Mouse (Mus musculus) forebrain, embryonic 11.5 days (tissue): ENCODE results near the gene Rpl10a. TPM values are rescaled to one million over a fixed set of nuclear protein-coding genes. Genes with fewer than 3 reads are reported as not detected.

Source experiments
- ATAC-seq: fragments of 200-750 bp; cut with Nextera tagmentation; replicated peaks from 2 replicates; pipeline ENCODE4 v1.8.0; 2017; ENCODE audit warnings: moderate TSS enrichment; ENCODE audit not compliant: low FRiP score
- DNase-seq: peaks from one replicate; pipeline ENCODE4 v3.0.0-alpha.2; 2017; ENCODE audit warnings: low spot score
- H3K27ac ChIP-seq: fragments of 300-500 bp; sonication (generic); 2 replicates; pipeline ENCODE4 v1.5.1; 2014; ENCODE audit warnings: low read depth, low read length
- H3K27me3 ChIP-seq: fragments of 300-500 bp; sonication (generic); 2 replicates; pipeline ENCODE4 v1.6.1; 2014; ENCODE audit warnings: mild to moderate bottlenecking, low read length, mixed read lengths; ENCODE audit not compliant: control insufficient read depth, insufficient read depth
- H3K36me3 ChIP-seq: fragments of 300-500 bp; sonication (generic); 2 replicates; pipeline ENCODE4 v1.6.1; 2014; ENCODE audit warnings: mild to moderate bottlenecking, low read length, moderate library complexity, mixed read lengths; ENCODE audit not compliant: control insufficient read depth, insufficient read depth
- H3K4me1 ChIP-seq: fragments of 300-500 bp; sonication (generic); replicated peaks from 2 replicates; pipeline ENCODE4 v1.6.1; 2014; ENCODE audit warnings: low read length, mixed read lengths; ENCODE audit not compliant: control insufficient read depth, insufficient read depth
- H3K4me2 ChIP-seq: fragments of 300-500 bp; sonication (generic); 2 replicates; pipeline ENCODE4 v1.6.1; 2014; ENCODE audit warnings: low read depth, mild to moderate bottlenecking, low read length, moderate library complexity, mixed read lengths; ENCODE audit not compliant: severe bottlenecking
- H3K4me3 ChIP-seq: fragments of 300-500 bp; sonication (generic); 2 replicates; pipeline ENCODE4 v1.5.1; 2014; ENCODE audit warnings: low read depth, low read length
- H3K9ac ChIP-seq: fragments of 300-500 bp; sonication (generic); 2 replicates; pipeline ENCODE4 v1.6.1; 2014; ENCODE audit warnings: low read length
- H3K9me3 ChIP-seq: fragments of 300-500 bp; sonication (generic); 2 replicates; pipeline ENCODE4 v1.6.1; 2016; ENCODE audit warnings: low read length, mixed read lengths; ENCODE audit not compliant: control insufficient read depth
- WGBS: fragments of 180-500 bp; shearing (Covaris S2); extraction: QIAGEN DNeasy Blood & Tissue Kit; methylation state at CpG from one replicate; pipeline ENCODE4 v1.1.7; 2014; 5-methylcytosine and 5-hydroxymethylcytosine counted together
- polyA plus RNA-seq: library from polyadenylated mRNA; unstranded; fragments of >200 nt; fragmentation: Nextera tagmentation; extraction: Ambion mirVana; gene quantifications from 2 replicates; pipeline ENCODE4 v1.2.1, GENCODE M21; 2014

The Rpl10a gene
- polyA plus RNA-seq, 1 experiment from 2014 or later = 490 TPM

DNA sequence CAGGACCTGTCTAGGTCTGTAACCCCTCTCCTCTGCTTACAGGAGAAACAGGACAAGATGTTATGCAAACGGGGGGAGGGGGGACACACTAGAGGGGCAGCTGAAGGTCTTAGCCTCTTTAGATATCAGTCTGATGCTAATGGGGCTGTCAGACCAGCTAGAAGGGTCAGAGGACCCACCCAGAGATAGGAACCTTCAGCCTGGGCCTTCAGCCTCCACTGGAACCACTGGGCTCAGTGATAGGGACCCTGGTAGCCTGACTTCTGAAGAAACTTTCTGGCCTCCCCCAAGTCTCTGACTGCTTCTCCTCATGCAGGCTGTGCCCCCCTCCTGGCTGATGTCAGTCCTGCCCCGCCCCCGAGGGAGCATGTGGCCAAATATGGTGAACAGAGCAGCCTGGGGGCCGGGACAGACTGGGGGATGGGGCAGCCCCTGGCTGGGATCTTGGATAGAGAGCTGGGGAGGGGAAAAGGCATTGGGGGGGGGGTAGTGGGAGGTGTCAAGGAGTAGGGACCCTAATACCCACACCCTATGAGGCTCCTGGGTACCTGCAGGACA is 15.9 kb downstream of the Rpl10a start:
- Histone ChIP-seq H3K9me3 (no peaks in the 10 kb centered on the region), H3K27ac (no peak overlapping the region), H3K27me3 (no peaks in the 10 kb centered on the region; the same call in 1 of the 2 replicates), H3K4me3 (no peak overlapping the region), H3K4me2 (no peak overlapping the region), H3K4me1 (peaks cover 21% of the 10 kb centered on the region), H3K9ac (no peak overlapping the region), H3K36me3 (no peaks in the 10 kb centered on the region)
- ATAC-seq (no peak), DNase-seq (no peak)
- WGBS = 43% methylated on average over 4 of the region's 4 CpGs

DNA sequence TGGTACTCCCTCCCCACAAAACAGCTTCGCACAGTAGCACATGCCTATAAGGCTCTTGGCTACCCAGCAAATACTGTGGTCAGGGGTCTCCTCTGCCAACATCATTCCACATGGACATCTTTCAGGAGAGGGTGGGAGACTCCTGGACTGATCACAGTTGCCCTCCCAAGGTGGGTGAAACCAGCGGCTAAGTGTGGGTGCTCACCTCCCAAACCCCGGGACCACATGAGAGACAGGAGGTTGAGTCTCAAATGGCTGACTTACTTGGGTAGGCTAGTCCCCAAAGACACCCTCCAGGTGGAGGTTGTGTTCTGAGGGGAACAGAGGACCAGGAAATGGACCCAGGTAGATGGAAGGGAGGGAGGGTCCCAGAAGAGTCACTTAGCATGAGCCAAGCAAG is 16.4 kb downstream of the Rpl10a start:
- Histone ChIP-seq H3K36me3 (no peaks in the 10 kb centered on the region), H3K4me1 (peaks cover 23% of the 10 kb centered on the region), H3K4me2 (no peak overlapping the region), H3K9me3 (no peaks in the 10 kb centered on the region), H3K9ac (no peak overlapping the region), H3K27me3 (no peaks in the 10 kb centered on the region; the same call in 1 of the 2 replicates), H3K27ac (no peak overlapping the region), H3K4me3 (no peak overlapping the region)
- no peak for DNase-seq
- ATAC-seq = no peak
- WGBS = 51% methylated on average over 3 of the region's 3 CpGs

DNA sequence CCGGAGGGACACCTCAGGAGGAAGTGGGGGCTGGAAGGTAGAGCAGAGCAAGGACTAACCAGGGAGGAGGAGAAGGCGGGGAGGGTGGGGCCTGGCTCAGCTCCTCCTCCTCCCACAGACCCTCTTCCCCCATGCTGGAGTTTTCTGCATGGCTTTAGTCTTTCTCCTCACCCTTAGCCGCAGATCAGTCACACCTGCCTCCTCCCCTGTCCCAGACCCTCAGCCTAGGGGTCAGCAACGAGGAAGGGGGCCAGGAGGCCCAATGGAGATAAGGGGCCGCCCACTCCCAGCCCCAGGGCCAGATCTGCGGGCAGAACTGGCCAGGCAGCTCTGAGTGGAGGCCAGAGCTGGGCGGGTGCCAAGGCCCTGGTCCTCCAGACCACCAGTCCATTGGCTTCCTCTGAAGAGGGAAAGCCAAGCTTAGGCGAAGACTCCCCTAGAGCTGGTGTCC is 17.0 kb downstream of the Rpl10a start:
- H3K4me2 ChIP-seq = no peak overlapping the region
- H3K4me1 ChIP-seq = peaks cover 23% of the 10 kb centered on the region
- no peak overlapping the region for H3K4me3 ChIP-seq
- no peak overlapping the region for H3K27ac ChIP-seq
- WGBS = 9% methylated on average over 7 of the region's 8 CpGs
- no peak for DNase-seq
- H3K36me3 ChIP-seq = no peaks in the 10 kb centered on the region
- H3K9ac ChIP-seq = peak overlapping the region; percentile 8; the same call in 1 of the 2 replicates
- H3K9me3 ChIP-seq = no peaks in the 10 kb centered on the region
- no peak for ATAC-seq
- no peaks in the 10 kb centered on the region; the same call in 1 of the 2 replicates for H3K27me3 ChIP-seq

DNA sequence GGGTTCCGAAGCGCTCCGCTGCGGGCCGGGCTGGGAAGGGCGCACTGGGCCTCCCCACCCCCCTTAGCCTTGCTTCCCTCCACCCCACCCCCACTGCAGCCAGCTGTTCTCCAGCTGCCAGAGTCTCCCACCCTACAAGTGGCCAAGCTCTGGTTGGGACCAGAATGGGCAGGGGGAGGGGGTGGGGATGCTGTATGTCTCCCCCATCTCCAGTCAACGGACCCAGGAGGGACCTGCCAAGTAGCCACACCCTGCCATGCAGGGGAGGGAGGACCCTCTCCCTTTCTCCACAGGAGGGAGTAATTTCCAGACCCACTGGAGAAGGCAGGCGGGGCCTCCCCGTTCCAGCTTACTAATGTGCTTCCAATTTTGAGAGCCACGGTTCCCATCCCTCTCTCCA is 17.6 kb downstream of the Rpl10a start:
- no peak overlapping the region for H3K4me2 ChIP-seq
- 17% methylated on average over 10 of the region's 10 CpGs for WGBS
- H3K4me3 ChIP-seq = no peak overlapping the region
- DNase-seq = no peak
- no peak overlapping the region for H3K27ac ChIP-seq
- H3K27me3 ChIP-seq = no peaks in the 10 kb centered on the region; the same call in 1 of the 2 replicates
- no peaks in the 10 kb centered on the region for H3K9me3 ChIP-seq
- no peak for ATAC-seq
- H3K4me1 ChIP-seq = peaks cover 20% of the 10 kb centered on the region
- H3K9ac ChIP-seq = peak overlapping the region; percentile 3; the same call in 1 of the 2 replicates
- no peaks in the 10 kb centered on the region for H3K36me3 ChIP-seq

DNA sequence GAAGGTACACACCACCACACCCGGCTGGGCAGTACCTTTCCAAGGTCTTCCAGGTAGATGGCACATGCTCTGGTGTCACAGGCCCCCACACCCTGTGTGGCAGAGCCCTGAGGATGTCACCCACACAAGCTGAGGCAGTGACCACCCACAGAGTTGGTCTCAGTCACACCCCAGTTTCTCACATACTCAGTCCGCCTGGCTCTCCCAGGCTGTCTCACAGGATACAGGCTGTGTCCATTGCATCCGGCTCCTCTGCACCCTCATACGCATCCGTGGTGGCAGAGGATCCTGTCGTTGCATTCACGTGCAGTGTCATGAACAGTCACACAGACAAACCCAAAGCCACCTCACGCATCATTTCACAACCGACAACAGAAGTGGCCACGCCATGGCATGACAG is 19.1 kb downstream of the Rpl10a start:
- H3K27ac ChIP-seq = no peak overlapping the region
- H3K4me3 ChIP-seq = no peak overlapping the region
- H3K9me3 ChIP-seq = no peaks in the 10 kb centered on the region
- peaks cover 15% of the 10 kb centered on the region for H3K4me1 ChIP-seq
- peaks cover 9% of the 10 kb centered on the region for H3K27me3 ChIP-seq
- WGBS = 84% methylated on average over 10 of the region's 10 CpGs
- H3K9ac ChIP-seq = no peak overlapping the region
- no peak for DNase-seq
- ATAC-seq = no peak
- H3K4me2 ChIP-seq = no peak overlapping the region
- H3K36me3 ChIP-seq = no peaks in the 10 kb centered on the region

DNA sequence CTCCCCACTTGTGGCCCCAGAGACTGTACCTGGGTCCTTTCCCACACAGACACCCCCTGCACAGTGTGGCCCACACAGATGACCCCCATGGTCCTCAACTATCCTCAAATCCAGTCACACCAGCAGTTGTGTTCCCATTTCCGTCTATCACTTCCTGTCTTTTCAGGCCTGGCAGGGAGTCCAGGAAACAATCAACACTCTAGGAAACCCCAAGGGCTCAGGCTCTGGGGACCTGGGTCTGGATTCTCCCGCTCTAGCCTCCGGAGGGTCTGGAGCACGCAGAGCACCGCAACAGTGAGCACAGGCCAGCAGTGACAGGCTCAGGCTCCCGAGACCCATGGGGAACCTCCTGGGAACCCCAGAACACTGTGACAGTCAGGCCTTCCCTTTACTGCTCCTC is 19.9 kb downstream of the Rpl10a start:
- 56% methylated on average over 6 of the region's 6 CpGs for WGBS

DNA sequence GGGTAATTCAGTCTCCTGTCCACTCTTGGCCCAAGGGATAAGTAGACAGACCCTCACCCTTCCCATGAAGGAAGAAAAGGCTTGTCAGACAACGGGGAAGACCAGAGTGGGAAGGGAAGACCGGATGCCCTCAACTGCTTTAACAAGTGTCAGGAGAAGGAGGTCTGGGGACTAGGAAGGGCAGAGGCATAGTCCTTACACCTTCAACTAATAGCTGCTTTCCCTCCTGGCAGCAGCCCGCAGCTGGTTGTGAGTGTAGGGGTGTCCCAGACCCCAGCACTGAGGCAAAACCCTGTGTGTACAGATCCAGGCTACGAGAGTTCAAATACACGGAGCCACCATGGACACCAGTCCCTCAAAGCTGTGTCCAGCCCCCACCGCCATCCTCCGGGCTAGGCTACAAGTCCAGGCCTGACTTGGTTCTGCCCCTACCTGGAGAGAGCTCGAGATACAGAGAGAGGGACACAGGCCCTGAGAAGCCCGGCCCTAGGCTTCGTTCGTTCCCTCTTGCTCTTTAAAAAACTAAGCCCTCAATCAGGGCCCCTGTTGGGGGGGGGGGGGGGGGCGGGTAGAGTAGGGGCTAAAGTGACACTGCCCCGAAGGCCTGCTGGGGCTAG is 21.1 kb downstream of the Rpl10a start:
- Histone ChIP-seq H3K4me3 (peak overlapping the region; percentile 70), H3K9ac (peak overlapping the region; percentile 83), H3K4me1 (peaks cover 15% of the 10 kb centered on the region), H3K27ac (0 out of 2 replicates have a peak overlapping the region, but pooled peaks have one; percentile 57), H3K27me3 (peaks cover 12% of the 10 kb centered on the region), H3K4me2 (peak overlapping the region; percentile 90), H3K36me3 (no peaks in the 10 kb centered on the region), H3K9me3 (no peaks in the 10 kb centered on the region)
- ATAC-seq (no peak), DNase-seq (no peak)
- WGBS = 13% methylated on average over 12 of the region's 13 CpGs

More for the DNA sequence above, 19.9 kb downstream of the Rpl10a start:
- Histone ChIP-seq H3K4me1 (peaks cover 15% of the 10 kb centered on the region), H3K4me2 (no peak overlapping the region), H3K36me3 (no peaks in the 10 kb centered on the region), H3K27ac (no peak overlapping the region), H3K4me3 (no peak overlapping the region), H3K27me3 (peaks cover 12% of the 10 kb centered on the region), H3K9me3 (no peaks in the 10 kb centered on the region), H3K9ac (no peak overlapping the region)
- ATAC-seq (no peak), DNase-seq (no peak)

DNA sequence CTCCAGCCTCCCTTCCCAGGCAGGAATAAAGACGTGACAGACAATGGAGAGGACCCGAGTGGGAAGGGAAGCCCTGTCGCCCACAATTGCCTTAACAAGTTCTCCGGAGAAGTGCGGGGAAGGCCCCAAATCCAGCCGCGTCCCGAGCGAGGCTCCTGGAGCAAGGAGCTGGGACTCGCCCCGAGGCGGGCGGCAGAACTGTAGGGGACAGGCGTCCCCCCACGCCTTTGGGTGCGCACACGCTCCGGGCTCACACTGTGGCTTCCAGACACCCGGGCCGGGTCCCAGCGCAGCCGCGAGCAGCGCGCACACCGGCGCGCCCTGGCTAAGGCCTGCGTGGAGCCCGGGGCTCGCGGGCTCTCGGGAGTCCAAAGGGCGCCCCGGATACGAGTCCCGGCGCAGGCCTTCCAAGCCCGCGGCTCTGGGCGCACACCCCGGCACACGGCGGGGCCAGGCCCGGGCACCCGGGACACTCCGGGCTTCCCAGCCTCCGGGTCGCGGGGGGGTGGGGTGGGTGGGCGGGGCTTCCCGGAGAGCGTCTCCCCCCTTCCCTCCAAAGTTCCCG is 21.7 kb downstream of the Rpl10a start:
- Histone ChIP-seq H3K27ac (peak overlapping the region; percentile 57), H3K4me2 (peak overlapping the region; percentile 90), H3K9me3 (no peaks in the 10 kb centered on the region), H3K36me3 (no peaks in the 10 kb centered on the region), H3K9ac (peak overlapping the region; percentile 83), H3K27me3 (peaks cover 12% of the 10 kb centered on the region), H3K4me3 (peak overlapping the region; percentile 70), H3K4me1 (peaks cover 14% of the 10 kb centered on the region)
- WGBS = under 1% methylated on average over 42 of the region's 54 CpGs
- peak; percentile 78 for DNase-seq
- ATAC-seq = peak; percentile 44
